ENCODE assay signal across 16 mouse cellular contexts in genomic region chr2:25008250-25008649, GRCm38 (mm10). TPM values are rescaled to one million over a fixed set of nuclear protein-coding genes. Genes with fewer than 3 reads are reported as not detected.
DNase-seq lines count a peak whose midpoint lies in the region; ATAC-seq and TF ChIP-seq lines count a peak whose summit lies in the region.
"Had no signal": no experiment of that assay in that cellular context is flagged by ENCODE, and none has a peak within 500 bp of the region (broad histone marks: within the 10 kb centered on the region; RNA-seq: fewer than 3 reads in every experiment).

No protein-coding gene starts in this region.

- no peak overlapping the region for H3K9ac ChIP-seq in liver, adult 2 months (ENCODE audit: low read depth, low read length)
- no peak overlapping the region for H3K9ac ChIP-seq in liver, embryonic 11.5 days (ENCODE audit: low read depth, low read length)
- H3K9ac ChIP-seq: forebrain, embryonic 13.5 days; lung, embryonic 15.5 days; midbrain, embryonic 13.5 days; neural tube, embryonic 12.5 days had no signal

- no peaks in the 10 kb centered on the region for H3K4me1 ChIP-seq in liver, adult 2 months (ENCODE audit: control insufficient read depth, insufficient read depth, low read length)
- H3K4me1 ChIP-seq in liver, embryonic 11.5 days (replicated peaks; ENCODE audit: control insufficient read depth, insufficient read depth, low read length), result no peaks in the 10 kb centered on the region
- H3K4me1 ChIP-seq: forebrain, embryonic 13.5 days; lung, embryonic 15.5 days; midbrain, embryonic 13.5 days; neural tube, embryonic 12.5 days had no signal

- H3K4me2 ChIP-seq in liver, embryonic 11.5 days, result no peak overlapping the region
- H3K4me2 ChIP-seq: forebrain, embryonic 13.5 days; lung, embryonic 15.5 days; midbrain, embryonic 13.5 days; neural tube, embryonic 12.5 days had no signal

- no peaks in the 10 kb centered on the region for H3K9me3 ChIP-seq in liver, embryonic 11.5 days (ENCODE audit: control insufficient read depth, low read length)
- H3K9me3 ChIP-seq: forebrain, embryonic 13.5 days; lung, embryonic 15.5 days; midbrain, embryonic 13.5 days; neural tube, embryonic 12.5 days had no signal

- H3K4me3 ChIP-seq in liver, adult 2 months (ENCODE audit: insufficient read depth, low read depth, low read length), result no peak overlapping the region
- H3K4me3 ChIP-seq in liver, embryonic 11.5 days (ENCODE audit: low read depth, low read length), result no peak overlapping the region
- H3K4me3 ChIP-seq: forebrain, embryonic 13.5 days; lung, embryonic 15.5 days; midbrain, embryonic 13.5 days; neural tube, embryonic 12.5 days had no signal

- DNase-seq in liver, adult 2 months (ENCODE audit: extremely low read depth, low read depth, low spot score), result peak; percentile 10
- DNase-seq in liver, embryonic 11.5 days (ENCODE audit: low spot score), result no peak
- peak; percentile 23 for DNase-seq in ES-CJ7 (ENCODE audit: low read depth, low spot score)
- DNase-seq in thymus, postnatal 25 days, result peak; percentile 14
- no peak for DNase-seq in adrenal gland, postnatal 25 days
- DNase-seq in cerebellum, adult 11 months, result no peak
- DNase-seq: cerebellum, adult 2 months; heart, adult 11 months; heart, postnatal 4 days; kidney, adult 11 months; left cerebral cortex, postnatal 4 days had no signal

- H3K79me2 ChIP-seq in liver, adult 2 months (ENCODE audit: control insufficient read depth, insufficient read depth, low read length), result no peaks in the 10 kb centered on the region

- no peaks in the 10 kb centered on the region for H3K27me3 ChIP-seq in liver, adult 2 months (ENCODE audit: control insufficient read depth, insufficient read depth, low read length)
- H3K27me3 ChIP-seq in liver, embryonic 11.5 days (replicated peaks; ENCODE audit: control insufficient read depth, insufficient read depth, low read length), result no peaks in the 10 kb centered on the region
- H3K27me3 ChIP-seq: forebrain, embryonic 13.5 days; lung, embryonic 15.5 days; midbrain, embryonic 13.5 days; neural tube, embryonic 12.5 days had no signal

- no peak for TF ChIP-seq CTCF in liver, adult 2 months (IDR thresholded peaks at IDR 0.05; ENCODE audit: low read depth, low read length)

- H3K27ac ChIP-seq in liver, adult 2 months (replicated peaks; ENCODE audit: insufficient read depth, low read depth, low read length), result no peak overlapping the region
- no peak overlapping the region for H3K27ac ChIP-seq in liver, embryonic 11.5 days (ENCODE audit: low read depth, low read length)
- H3K27ac ChIP-seq: forebrain, embryonic 13.5 days; lung, embryonic 15.5 days; midbrain, embryonic 13.5 days; neural tube, embryonic 12.5 days had no signal

- no peak for ATAC-seq in liver, embryonic 11.5 days (replicated peaks; ENCODE audit: low FRiP score)
- peak; percentile 75 for ATAC-seq in erythroblast, adult 5-6 weeks (replicated peaks; ENCODE audit: low FRiP score, poor library complexity, severe bottlenecking)
- ATAC-seq: forebrain, embryonic 13.5 days; midbrain, embryonic 13.5 days had no signal

- TF ChIP-seq POLR2A in liver, adult 2 months (IDR thresholded peaks at IDR 0.05; ENCODE audit: extremely low read depth, insufficient read depth, low read length), result no peak

- peaks cover 15% of the 10 kb centered on the region for H3K36me3 ChIP-seq in liver, adult 2 months (ENCODE audit: control insufficient read depth, insufficient read depth, low read length)
- H3K36me3 ChIP-seq in liver, embryonic 11.5 days (ENCODE audit: control insufficient read depth, insufficient read depth, low read length), result no peaks in the 10 kb centered on the region
- H3K36me3 ChIP-seq: lung, embryonic 15.5 days; midbrain, embryonic 13.5 days; neural tube, embryonic 12.5 days had no signal

RNA-seq across cellular contexts. Expression of gene Pnpla7, which starts 32.4 kb away (rescaled TPM):
- total RNA-seq in liver, adult 2 months (2014; rRNA removed), result 125 and 141 TPM in 2 replicates
- polyA plus RNA-seq in liver, adult 2 months (2012; rRNA removed), result 113 and 122 TPM in 2 replicates
- polyA plus RNA-seq in liver, embryonic 11.5 days (2014; fragmentation: Nextera tagmentation; extraction: Ambion mirVana), result 24.7 TPM in 2 replicates
- total RNA-seq in erythroblast, adult 5-6 weeks (2015; ENCODE audit: low replicate concordance), result 24.8 and 46.6 TPM in 2 replicates
- 29.9 and 37.2 TPM in 2 replicates for total RNA-seq in erythroblast, adult 5-6 weeks (2017; ENCODE audit: low replicate concordance)
- 74.0 and 81.1 TPM in 2 replicates for total RNA-seq in adrenal gland, postnatal 25 days (2021)

RNA-seq across cellular contexts. Expression of gene Mrpl41, which starts 33.4 kb away (rescaled TPM):
- total RNA-seq in liver, adult 2 months (2014; rRNA removed), result 68.1 and 77.0 TPM in 2 replicates
- 24.4 and 30.1 TPM in 2 replicates for polyA plus RNA-seq in liver, adult 2 months (2012; rRNA removed)
- 149 and 158 TPM in 2 replicates for polyA plus RNA-seq in liver, embryonic 11.5 days (2014; fragmentation: Nextera tagmentation; extraction: Ambion mirVana)
- 17.6 and 33.6 TPM in 2 replicates for total RNA-seq in erythroblast, adult 5-6 weeks (2015; ENCODE audit: low replicate concordance)
- total RNA-seq in erythroblast, adult 5-6 weeks (2017; ENCODE audit: low replicate concordance), result 18.8 and 37.7 TPM in 2 replicates
- total RNA-seq in adrenal gland, postnatal 25 days (2021), result 87.6 and 101 TPM in 2 replicates

RNA-seq across cellular contexts. Expression of gene Nsmf, which starts 45.9 kb away (rescaled TPM):
- total RNA-seq in liver, adult 2 months (2014; rRNA removed), result 71.2 and 76.2 TPM in 2 replicates
- 182 and 219 TPM in 2 replicates for polyA plus RNA-seq in liver, adult 2 months (2012; rRNA removed)
- polyA plus RNA-seq in liver, embryonic 11.5 days (2014; fragmentation: Nextera tagmentation; extraction: Ambion mirVana), result 29.0 and 32.6 TPM in 2 replicates
- 1.7 and 2.1 TPM in 2 replicates for total RNA-seq in erythroblast, adult 5-6 weeks (2015; ENCODE audit: low replicate concordance)
- total RNA-seq in erythroblast, adult 5-6 weeks (2017; ENCODE audit: low replicate concordance), result 0.60 and 1.5 TPM in 2 replicates
- 49.8 and 51.3 TPM in 2 replicates for total RNA-seq in adrenal gland, postnatal 25 days (2021)

RNA-seq across cellular contexts. Expression of gene Dph7, which starts 46.0 kb away (rescaled TPM):
- 3.9 and 4.4 TPM in 2 replicates for total RNA-seq in liver, adult 2 months (2014; rRNA removed)
- 3.9 and 4.6 TPM in 2 replicates for polyA plus RNA-seq in liver, adult 2 months (2012; rRNA removed)
- 22.9 and 25.2 TPM in 2 replicates for polyA plus RNA-seq in liver, embryonic 11.5 days (2014; fragmentation: Nextera tagmentation; extraction: Ambion mirVana)
- 4.2 and 7.1 TPM in 2 replicates for total RNA-seq in erythroblast, adult 5-6 weeks (2015; ENCODE audit: low replicate concordance)
- 1.5 and 5.0 TPM in 2 replicates for total RNA-seq in erythroblast, adult 5-6 weeks (2017; ENCODE audit: low replicate concordance)
- 9.6 and 15.5 TPM in 2 replicates for total RNA-seq in adrenal gland, postnatal 25 days (2021)

RNA-seq across cellular contexts. Expression of gene Zmynd19, which starts 58.7 kb away (rescaled TPM):
- total RNA-seq in liver, adult 2 months (2014; rRNA removed), result 2.0 and 3.0 TPM in 2 replicates
- polyA plus RNA-seq in liver, adult 2 months (2012; rRNA removed), result 3.4 TPM in 2 replicates
- 46.0 and 47.3 TPM in 2 replicates for polyA plus RNA-seq in liver, embryonic 11.5 days (2014; fragmentation: Nextera tagmentation; extraction: Ambion mirVana)
- 1.3 and 2.9 TPM in 2 replicates for total RNA-seq in erythroblast, adult 5-6 weeks (2015; ENCODE audit: low replicate concordance)
- 9.6 and 15.9 TPM in 2 replicates for total RNA-seq in erythroblast, adult 5-6 weeks (2017; ENCODE audit: low replicate concordance)
- 21.3 and 26.6 TPM in 2 replicates for total RNA-seq in adrenal gland, postnatal 25 days (2021)

Comparison
In these comparisons a context has a peak if more than half of its experiments do, and no peak if none do; other contexts are left out.
1. DNase-seq: peak in liver, adult 2 months (single experiment), ES-CJ7 (single experiment) and thymus, postnatal 25 days (single experiment); none in liver, embryonic 11.5 days (single experiment), adrenal gland, postnatal 25 days (single experiment) and cerebellum, adult 11 months (single experiment).
2. RNA of gene Nsmf, which starts 45.9 kb away (total RNA-seq): 71.2 to 76.2 TPM in liver, adult 2 months and 49.8 to 51.3 TPM in adrenal gland, postnatal 25 days; 0.60 to 2.1 TPM in erythroblast, adult 5-6 weeks; every median in the first group is over 10 times any median in the second.